Mouse (Mus musculus): ENCODE results near the gene Pdzd7.

Gene Pdzd7

DNA sequence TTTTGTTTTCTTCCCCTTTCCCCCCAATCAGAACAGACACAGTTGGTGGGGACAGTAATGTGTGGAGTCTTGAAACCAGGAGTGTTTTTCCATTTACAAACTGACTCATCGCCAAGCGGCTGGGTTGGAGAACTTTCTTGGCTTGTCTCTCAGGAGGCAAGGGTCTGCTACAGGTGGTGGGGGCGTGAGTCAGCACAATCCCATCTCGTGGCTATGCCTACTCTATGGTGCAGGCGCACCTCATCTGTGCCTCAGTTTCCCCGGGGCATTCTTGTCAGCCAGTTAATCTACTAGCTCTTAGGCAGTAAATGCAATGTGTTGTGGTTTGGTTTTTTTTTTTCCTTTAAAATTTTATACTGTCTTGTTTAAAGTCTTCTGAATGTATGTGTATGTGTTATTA, 62.2 kb downstream of the Pdzd7 start:
- DNase-seq (ENCODE audit: low spot score): no peak

DNA sequence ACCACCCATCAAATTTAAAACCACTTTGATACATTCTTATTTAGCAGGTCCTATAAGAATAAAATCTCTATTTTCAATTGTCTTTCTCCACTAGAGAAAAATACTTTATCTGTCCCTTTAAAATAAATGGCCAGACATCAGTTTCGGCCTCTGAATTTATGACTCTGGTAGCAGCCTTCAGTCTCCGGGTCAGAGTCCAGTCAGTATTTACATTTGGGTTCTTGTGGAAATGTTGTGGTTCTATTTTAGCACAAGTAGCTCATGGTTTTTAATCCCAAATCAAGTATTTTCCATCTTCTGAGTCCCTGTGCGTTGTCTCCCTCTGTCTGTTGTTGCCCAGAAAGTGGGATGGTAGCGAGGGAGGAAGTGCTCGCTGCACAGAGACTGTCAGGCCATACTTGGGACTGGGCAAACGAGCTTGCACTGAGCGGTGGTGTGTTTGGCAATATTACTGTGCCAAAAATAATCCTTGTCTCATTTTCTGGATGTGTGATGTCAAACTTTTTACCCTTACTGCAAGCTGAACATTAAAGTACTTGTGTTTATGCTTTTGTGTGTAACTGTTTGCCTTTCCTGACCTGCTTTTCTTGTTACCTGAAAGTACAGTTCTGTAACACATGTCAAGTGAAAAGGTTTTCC, 62.9 kb downstream of the Pdzd7 start:
- DNase-seq (ENCODE audit: low spot score): no peak

DNA sequence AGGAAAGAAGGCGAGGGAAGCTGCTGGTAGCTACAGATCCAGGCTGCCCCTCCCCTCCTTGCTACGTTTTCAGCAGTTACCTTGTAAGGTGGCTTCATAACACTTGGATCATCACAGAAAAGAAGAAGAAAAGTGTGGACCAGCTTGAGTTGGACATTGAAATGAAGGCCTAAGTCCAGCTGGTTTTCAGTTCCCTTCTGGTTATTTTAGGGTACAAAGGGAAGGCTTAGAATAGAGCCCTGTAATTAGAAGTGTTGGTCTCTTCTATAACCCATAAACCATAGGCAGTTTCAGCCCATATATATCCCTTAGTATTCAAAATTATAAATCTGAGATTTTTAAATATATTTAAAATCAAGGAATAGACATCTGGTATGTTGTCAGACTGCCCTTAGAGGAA, 64.7 kb downstream of the Pdzd7 start:
- no peak for DNase-seq (ENCODE audit: low spot score)

DNA sequence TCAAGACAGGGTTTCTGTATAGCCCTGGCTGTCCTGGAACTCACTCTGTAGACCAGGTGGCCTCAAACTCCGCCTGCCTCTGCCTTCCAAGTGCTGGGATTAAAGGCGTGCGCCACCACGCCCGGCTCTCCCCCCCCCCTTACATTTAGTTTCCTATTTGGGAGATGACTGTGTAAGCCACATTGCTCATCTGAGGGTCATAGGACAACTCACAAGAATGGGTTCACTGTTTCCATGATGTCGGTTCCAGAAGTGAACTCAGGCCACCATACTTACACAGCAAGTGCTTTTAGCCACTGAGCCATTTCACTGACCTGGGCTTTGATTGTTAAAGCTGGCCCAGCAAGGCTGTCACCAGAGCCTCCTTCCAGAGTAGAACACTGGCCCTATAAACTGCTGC, 68.4 kb downstream of the Pdzd7 start:
- DNase-seq (ENCODE audit: low spot score): no peak
